Mouse (Mus musculus) sigmoid colon, adult 10 weeks (tissue): ENCODE data around the gene Zfp936. TPM values are rescaled to one million over a fixed set of nuclear protein-coding genes. Genes with fewer than 3 reads are reported as not detected.

Experiments used
- polyA plus RNA-seq: library from polyadenylated mRNA; stranded (reverse); fragments of 350-450 nt; fragmentation: Illumina TruSeq; extraction: RNeasy Lipid Tissue Mini Kit (QIAGEN cat#74804); gene quantifications from one replicate; pipeline ENCODE4 v1.2.3, GENCODE M21; 2014; ENCODE audit warnings: low read depth, low replicate concordance

Gene Zfp936
- polyA plus RNA-seq, result not detected

GRCm38 (mm10) chr7:43113929-43114328 lies at the start of gene Zfp936:
Gene Zfp936 (plus strand): TSS chr7:43114229.

Other genes with a start within 250 kb of the Zfp936 start
- not detected for gene Gm2381, start 247.0 kb upstream of the Zfp936 start, polyA plus RNA-seq
- not detected for gene Vmn2r63, start 180.4 kb upstream of the Zfp936 start, polyA plus RNA-seq
- not detected for gene Gm9268, start 95.5 kb upstream of the Zfp936 start, polyA plus RNA-seq
- 54.4 TPM for gene Zfp715, start 199.1 kb downstream of the Zfp936 start, polyA plus RNA-seq
- gene Siglecf, start 237.1 kb downstream of the Zfp936 start, polyA plus RNA-seq, result 2.7 TPM